Mouse (Mus musculus): ENCODE data around the gene Cubn.

- TF ChIP-seq CTCF (IDR thresholded peaks at IDR 0.05; ENCODE audit: low read depth) (no peak), EP300 (optimal IDR thresholded peaks at IDR 0.05) (no peak)
Observed at GRCm38 (mm10) chr2:13408333-13408732, 83.3 kb downstream of the Cubn start.
